Mouse (Mus musculus): ENCODE measurements around the gene Cep131. TPM values are rescaled to one million over a fixed set of nuclear protein-coding genes. Genes with fewer than 3 reads are reported as not detected.

Gene Cep131
- 3.4 and 4.1 TPM in 2 replicates for polyA plus RNA-seq (2012; rRNA removed)

DNA sequence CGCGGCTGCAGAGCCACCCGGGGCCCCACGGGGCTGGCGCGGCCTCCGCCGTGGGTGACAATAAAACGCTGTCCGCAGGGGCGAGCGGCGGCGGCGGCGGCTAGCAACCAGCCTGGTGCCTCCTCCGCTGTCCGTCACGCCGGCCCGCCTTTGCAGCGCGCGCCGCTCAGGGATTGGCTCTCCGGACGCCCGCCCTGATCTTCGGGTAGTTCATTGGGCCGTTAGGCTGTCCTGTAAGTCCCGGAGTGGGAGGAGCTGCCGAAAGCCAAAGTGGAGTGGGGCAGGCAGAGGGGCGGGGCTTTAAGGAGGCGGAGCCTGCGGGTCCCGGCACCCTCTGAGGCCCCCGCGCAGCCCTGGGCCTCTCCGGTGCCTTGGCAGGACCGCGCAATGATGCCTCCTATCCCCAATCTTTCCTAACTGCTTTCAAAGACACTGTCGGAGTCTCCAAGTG is at the start of gene Cep131:
Cep131 (minus strand) TSS at position 126 of the 451 bp plus-strand sequence.

GRCm38 (mm10) chr11:120098588-120099511 is 12.2 kb upstream of the Cep131 start, which contains the start of the genes Tepsin and Ndufaf8:
Tepsin (minus strand) TSS chr11:120098731.
Ndufaf8 (plus strand) TSS chr11:120098928.

GRCm38 (mm10) chr11:120046553-120047191 is 40.0 kb downstream of the Cep131 start, which contains the start of gene Aatk:
Aatk (minus strand) TSS chr11:120047167.

Other genes with a start within 250 kb of the Cep131 start
- gene Chmp6, start 173.4 kb downstream of the Cep131 start, polyA plus RNA-seq (2012; rRNA removed): 14.8 and 15.4 TPM in 2 replicates
- 5.0 and 5.2 TPM in 2 replicates for gene Baiap2, start 144.1 kb downstream of the Cep131 start, polyA plus RNA-seq (2012; rRNA removed)
- gene Aatk, start 39.7 kb downstream of the Cep131 start, polyA plus RNA-seq (2012; rRNA removed): 0.38 and 0.48 TPM in 2 replicates
- 9.1 and 11.0 TPM in 2 replicates for gene Tepsin, start 11.9 kb upstream of the Cep131 start, polyA plus RNA-seq (2012; rRNA removed)
- gene Ndufaf8, start 12.1 kb upstream of the Cep131 start, polyA plus RNA-seq (2012; rRNA removed): 19.1 and 19.6 TPM in 2 replicates
- 19.0 and 21.5 TPM in 2 replicates for gene Slc38a10, start 64.5 kb upstream of the Cep131 start, polyA plus RNA-seq (2012; rRNA removed)
- 1.3 and 1.7 TPM in 2 replicates for gene Bahcc1, start 146.1 kb upstream of the Cep131 start, polyA plus RNA-seq (2012; rRNA removed)